Mouse (Mus musculus) hindbrain, embryonic 12.5 days (tissue): Measurements from ENCODE around the gene Pnrc1. TPM values are rescaled to one million over a fixed set of nuclear protein-coding genes. Genes with fewer than 3 reads are reported as not detected.

ENCODE experiments used
- ATAC-seq: fragments of 200-750 bp; cut with Nextera tagmentation; 2 replicates; pipeline ENCODE4 v1.8.0; 2017; ENCODE audit warnings: moderate TSS enrichment; ENCODE audit not compliant: low FRiP score
- H3K27ac ChIP-seq: fragments of 300-500 bp; sonication (generic); 2 replicates; pipeline ENCODE4 v1.5.1; 2016; ENCODE audit warnings: mild to moderate bottlenecking
- H3K27me3 ChIP-seq: fragments of 300-500 bp; sonication (generic); 2 replicates; pipeline ENCODE4 v1.6.1; 2016; ENCODE audit warnings: mild to moderate bottlenecking
- H3K36me3 ChIP-seq: fragments of 300-500 bp; sonication (generic); 2 replicates; pipeline ENCODE4 v1.6.1; 2016; ENCODE audit warnings: mild to moderate bottlenecking
- H3K4me1 ChIP-seq: fragments of 300-500 bp; sonication (generic); 2 replicates; pipeline ENCODE4 v1.6.1; 2016
- H3K4me2 ChIP-seq: fragments of 300-500 bp; sonication (generic); replicated peaks from 2 replicates; pipeline ENCODE4 v1.6.1; 2016; ENCODE audit warnings: mild to moderate bottlenecking
- H3K4me3 ChIP-seq: fragments of 300-500 bp; sonication (generic); 2 replicates; pipeline ENCODE4 v1.5.1; 2016; ENCODE audit warnings: mild to moderate bottlenecking
- H3K9ac ChIP-seq: fragments of 300-500 bp; sonication (generic); 2 replicates; pipeline ENCODE4 v1.6.1; 2016; ENCODE audit warnings: mild to moderate bottlenecking, moderate library complexity
- H3K9me3 ChIP-seq: fragments of 300-500 bp; sonication (generic); replicated peaks from 2 replicates; pipeline ENCODE4 v1.6.1; 2016; ENCODE audit warnings: mild to moderate bottlenecking
- WGBS: fragments of 180-500 bp; shearing (Covaris S2); methylation state at CpG from one replicate; pipeline ENCODE4 v1.1.7; 2016; 5-methylcytosine and 5-hydroxymethylcytosine counted together
- polyA plus RNA-seq: library from polyadenylated mRNA; unstranded; fragments of >200 nt; fragmentation: Nextera tagmentation; extraction: Ambion mirVana; gene quantifications from 2 replicates; pipeline ENCODE4 v1.2.1, GENCODE M21; 2016

The Pnrc1 gene
- polyA plus RNA-seq, 1 experiment from 2014 or later, result 118 TPM

DNA sequence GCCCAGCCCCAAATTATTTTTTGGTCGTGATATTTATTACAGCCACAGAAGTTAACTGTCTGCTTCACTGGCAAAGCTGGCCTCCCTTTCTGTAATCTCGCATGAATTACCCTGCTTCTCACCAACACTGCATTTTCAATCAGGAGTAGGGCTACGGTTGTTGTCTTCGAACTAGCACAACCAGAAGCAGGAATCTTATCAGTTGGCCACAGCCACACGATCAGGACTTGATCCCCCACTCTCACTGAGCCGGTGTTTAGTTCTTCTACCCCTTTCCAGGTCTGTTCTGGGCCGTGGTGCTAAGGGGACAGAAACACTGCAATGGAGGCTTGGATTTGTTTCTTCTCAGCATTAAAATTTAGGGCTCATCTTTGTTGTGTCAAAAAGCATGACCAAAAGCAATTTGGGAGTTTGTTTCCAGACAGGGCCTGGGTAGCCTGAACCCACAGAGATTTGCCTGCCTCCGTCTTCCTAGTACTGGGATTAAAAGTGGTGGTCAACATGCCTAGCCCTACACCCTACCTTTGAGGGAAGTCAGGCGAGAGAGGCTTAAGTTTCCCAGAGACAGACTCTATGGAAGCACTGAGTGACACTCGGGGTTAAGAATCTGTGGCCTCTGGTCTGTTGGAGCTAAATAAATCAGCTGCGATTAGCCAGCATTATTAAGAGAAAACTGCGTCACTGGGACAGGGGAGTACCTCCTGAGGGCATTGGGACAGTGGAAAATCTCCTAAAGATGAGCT lies 46.8 kb downstream of the Pnrc1 start:
- no peak overlapping the region for H3K4me2 ChIP-seq
- H3K4me1 ChIP-seq, result peaks cover 16% of the 10 kb centered on the region
- no peak overlapping the region for H3K9ac ChIP-seq
- no peak overlapping the region for H3K4me3 ChIP-seq
- H3K27me3 ChIP-seq, result no peaks in the 10 kb centered on the region
- H3K36me3 ChIP-seq, result peaks cover 37% of the 10 kb centered on the region
- WGBS, result 84% methylated on average over 12 of the region's 12 CpGs
- H3K9me3 ChIP-seq, result no peaks in the 10 kb centered on the region
- ATAC-seq, result no peak
- no peak overlapping the region for H3K27ac ChIP-seq

DNA sequence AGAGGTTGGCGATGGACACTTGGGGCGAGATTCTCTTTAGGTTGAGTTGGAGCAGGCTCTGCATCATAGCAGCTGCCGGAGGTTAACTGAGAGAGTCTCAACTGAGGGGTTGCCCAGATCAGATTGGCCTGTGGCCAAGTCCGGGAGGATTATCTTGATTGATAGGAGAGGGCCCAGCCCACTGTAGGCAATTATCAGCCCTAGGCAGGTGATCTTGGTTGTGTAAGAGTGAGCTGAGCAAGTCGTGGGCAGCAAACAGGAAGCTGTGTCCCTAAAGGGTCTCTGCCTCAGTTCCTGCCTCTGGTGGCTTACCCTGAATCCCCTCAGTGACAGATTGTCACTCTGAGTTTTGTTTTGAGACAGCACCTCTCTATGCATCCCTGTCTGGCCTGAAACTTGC lies 47.4 kb downstream of the Pnrc1 start:
- peaks cover 37% of the 10 kb centered on the region for H3K36me3 ChIP-seq
- no peaks in the 10 kb centered on the region for H3K9me3 ChIP-seq
- H3K4me2 ChIP-seq, result no peak overlapping the region
- 66% methylated on average over 5 of the region's 5 CpGs for whole genome bisulfite sequencing
- H3K27ac ChIP-seq, result no peak overlapping the region
- H3K9ac ChIP-seq, result no peak overlapping the region
- no peak overlapping the region for H3K4me3 ChIP-seq
- peaks cover 16% of the 10 kb centered on the region for H3K4me1 ChIP-seq
- H3K27me3 ChIP-seq, result no peaks in the 10 kb centered on the region
- ATAC-seq, result no peak

GRCm38 (mm10) chr4:33230881-33231280 lies 59.1 kb downstream of the Pnrc1 start:
- Histone ChIP-seq H3K27me3 (no peaks in the 10 kb centered on the region), H3K9me3 (no peaks in the 10 kb centered on the region), H3K27ac (no peak overlapping the region), H3K36me3 (no peaks in the 10 kb centered on the region), H3K9ac (no peak overlapping the region), H3K4me1 (no peaks in the 10 kb centered on the region), H3K4me2 (no peak overlapping the region), H3K4me3 (no peak overlapping the region)
- ATAC-seq, result no peak
- 91% methylated on average over 18 of the region's 18 CpGs for WGBS

- Histone ChIP-seq H3K27me3 (no peaks in the 10 kb centered on the region), H3K27ac (no peak overlapping the region), H3K9me3 (no peaks in the 10 kb centered on the region), H3K36me3 (no peaks in the 10 kb centered on the region), H3K4me2 (no peak overlapping the region), H3K4me3 (no peak overlapping the region), H3K9ac (no peak overlapping the region), H3K4me1 (no peaks in the 10 kb centered on the region)
- no peak for ATAC-seq
- WGBS, result 81% methylated on average over 4 of the region's 4 CpGs
Measured at GRCm38 (mm10) chr4:33229639-33230038, 60.3 kb downstream of the Pnrc1 start.

- no peak overlapping the region for H3K27ac ChIP-seq
- H3K4me3 ChIP-seq, result no peak overlapping the region
- H3K9me3 ChIP-seq, result no peaks in the 10 kb centered on the region
- H3K9ac ChIP-seq, result no peak overlapping the region
- H3K27me3 ChIP-seq, result no peaks in the 10 kb centered on the region
- H3K4me2 ChIP-seq, result no peak overlapping the region
- WGBS, result 84% methylated on average over 7 of the region's 7 CpGs
- H3K4me1 ChIP-seq, result no peaks in the 10 kb centered on the region
- H3K36me3 ChIP-seq, result no peaks in the 10 kb centered on the region
- no peak for ATAC-seq
Measured at GRCm38 (mm10) chr4:33227164-33227563, 62.8 kb downstream of the Pnrc1 start.

- Histone ChIP-seq H3K27me3 (no peaks in the 10 kb centered on the region), H3K27ac (no peak overlapping the region), H3K36me3 (no peaks in the 10 kb centered on the region), H3K9me3 (no peaks in the 10 kb centered on the region), H3K4me3 (no peak overlapping the region), H3K4me1 (no peaks in the 10 kb centered on the region), H3K9ac (no peak overlapping the region), H3K4me2 (no peak overlapping the region)
- 75% methylated on average over 7 of the region's 7 CpGs for WGBS
- ATAC-seq, result no peak
Measured at GRCm38 (mm10) chr4:33224003-33224675, 65.8 kb downstream of the Pnrc1 start.

- Histone ChIP-seq H3K36me3 (no peaks in the 10 kb centered on the region), H3K4me3 (no peak overlapping the region), H3K4me2 (no peak overlapping the region), H3K27me3 (no peaks in the 10 kb centered on the region), H3K27ac (no peak overlapping the region), H3K4me1 (no peaks in the 10 kb centered on the region), H3K9me3 (no peaks in the 10 kb centered on the region), H3K9ac (no peak overlapping the region)
- WGBS, result 39% methylated on average over 1 of the region's 1 CpGs
- ATAC-seq, result no peak
Measured at GRCm38 (mm10) chr4:33221847-33222246, 68.1 kb downstream of the Pnrc1 start.

DNA sequence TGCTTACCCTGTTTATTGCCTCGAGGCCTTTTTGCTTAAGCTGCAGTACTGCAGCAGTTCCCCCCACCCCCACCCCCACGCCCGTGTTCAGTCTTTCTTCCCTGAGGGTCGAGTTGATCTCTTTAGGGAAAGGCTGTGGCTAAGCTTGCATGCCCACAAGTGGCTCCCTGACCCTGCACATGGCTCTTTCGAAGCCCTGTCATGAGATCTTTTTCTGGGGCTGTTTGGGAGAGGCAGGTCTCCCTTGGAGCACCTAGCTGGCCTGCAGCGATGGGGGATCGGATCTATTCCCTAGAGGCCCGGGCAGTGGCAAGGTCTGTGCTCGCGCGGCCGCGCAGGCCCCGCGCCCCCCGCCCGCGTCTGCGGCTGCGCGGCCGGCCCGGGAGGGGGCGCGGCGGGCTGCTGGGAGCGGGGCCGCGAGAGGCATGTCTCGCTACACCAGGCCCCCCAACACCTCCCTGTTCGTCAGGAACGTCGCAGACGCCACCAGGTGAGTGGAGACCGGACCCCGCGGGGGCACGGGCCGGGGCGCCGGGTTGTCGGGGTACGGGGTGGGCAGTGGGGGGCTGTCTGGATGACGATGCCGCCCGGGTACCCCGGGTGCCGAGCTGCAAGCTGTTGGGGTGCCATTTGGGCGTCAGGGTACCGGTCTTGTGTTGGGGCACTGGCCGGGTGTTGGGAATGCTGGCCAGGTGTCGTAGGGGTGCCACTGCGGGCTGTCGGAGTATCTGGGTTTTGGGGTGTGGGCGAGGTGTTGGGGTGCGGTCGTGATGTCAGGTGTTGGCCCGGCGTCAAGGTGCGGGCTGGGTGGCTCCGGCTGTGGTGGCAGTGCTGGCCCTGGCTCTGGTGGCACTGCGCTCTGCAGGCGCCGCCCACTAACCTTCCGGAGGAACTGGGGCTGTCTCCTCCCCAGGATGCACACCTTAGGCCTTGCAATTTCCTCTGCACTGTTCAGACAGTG lies 80.8 kb downstream of the Pnrc1 start, which contains the start of gene Srsf12:
Gene Srsf12 (plus strand): TSS at position 111 of the 961 bp plus-strand sequence.
- WGBS, result 2% methylated on average over 65 of the region's 65 CpGs
- H3K9ac ChIP-seq, result peak within 1 kb of the TSS; percentile 86
- H3K4me1 ChIP-seq, result peaks cover 10% of the 10 kb centered on the region
- no peaks in the 10 kb centered on the region for H3K9me3 ChIP-seq
- ATAC-seq, result peak; percentile 87
- H3K4me2 ChIP-seq, result peak within 1 kb of the TSS; percentile 99
- H3K4me3 ChIP-seq, result peak within 1 kb of the TSS; percentile 67
- H3K27ac ChIP-seq, result peak within 1 kb of the TSS; percentile 71
- H3K36me3 ChIP-seq, result no peaks in the 10 kb centered on the region
- H3K27me3 ChIP-seq, result no peaks in the 10 kb centered on the region

- no peak overlapping the region for H3K4me2 ChIP-seq
Measured at GRCm38 (mm10) chr4:33207551-33207950, 82.4 kb downstream of the Pnrc1 start.

DNA sequence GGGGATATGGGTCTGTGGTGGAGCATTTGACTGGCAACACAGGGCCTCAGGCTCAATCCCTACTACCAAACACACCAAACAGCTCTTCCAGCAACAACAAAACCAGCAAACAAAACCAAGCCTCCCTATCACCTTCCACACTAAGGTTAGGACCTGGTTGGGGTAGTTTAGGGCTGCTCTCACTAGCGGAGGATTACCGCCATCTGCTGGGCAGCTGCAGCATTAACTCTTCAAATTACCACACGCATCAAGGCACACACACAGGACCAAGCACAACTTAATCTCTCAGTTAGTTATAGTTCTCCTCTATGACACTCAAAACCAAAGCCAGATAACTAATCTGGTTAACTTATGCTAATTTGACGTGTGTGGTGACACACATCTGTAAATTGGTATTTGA lies 85.3 kb downstream of the Pnrc1 start:
- H3K27ac ChIP-seq, result no peak overlapping the region
- H3K36me3 ChIP-seq, result no peaks in the 10 kb centered on the region
- no peak overlapping the region for H3K4me3 ChIP-seq
- WGBS, result 4% methylated on average over 4 of the region's 4 CpGs
- no peak overlapping the region for H3K9ac ChIP-seq
- no peaks in the 10 kb centered on the region for H3K27me3 ChIP-seq
- ATAC-seq, result no peak
- no peak overlapping the region for H3K4me2 ChIP-seq
- no peaks in the 10 kb centered on the region for H3K9me3 ChIP-seq
- peaks cover 10% of the 10 kb centered on the region for H3K4me1 ChIP-seq

More at GRCm38 (mm10) chr4:33207551-33207950, 82.4 kb downstream of the Pnrc1 start:
- no peak overlapping the region for H3K9ac ChIP-seq
- peaks cover 10% of the 10 kb centered on the region for H3K4me1 ChIP-seq
- no peaks in the 10 kb centered on the region for H3K27me3 ChIP-seq
- no peaks in the 10 kb centered on the region for H3K9me3 ChIP-seq
- no peak overlapping the region for H3K27ac ChIP-seq
- H3K36me3 ChIP-seq, result no peaks in the 10 kb centered on the region
- 69% methylated on average over 2 of the region's 2 CpGs for WGBS
- no peak overlapping the region for H3K4me3 ChIP-seq
- no peak for ATAC-seq

- Histone ChIP-seq H3K36me3 (no peaks in the 10 kb centered on the region), H3K9me3 (0 out of 2 replicates have a peak, but pooled peaks cover 7% of the 10 kb centered on the region), H3K27me3 (no peaks in the 10 kb centered on the region), H3K4me2 (no peak overlapping the region), H3K4me1 (no peaks in the 10 kb centered on the region), H3K4me3 (no peak overlapping the region), H3K27ac (no peak overlapping the region), H3K9ac (no peak overlapping the region)
- 5% methylated on average over 2 of the region's 2 CpGs for WGBS
- no peak for ATAC-seq
Measured at GRCm38 (mm10) chr4:33198117-33198516, 91.8 kb downstream of the Pnrc1 start.
